Mouse (Mus musculus) myocyte (in vitro differentiated cells): ENCODE results near the gene Aars.

ENCODE experiments used
- CEBPB ChIP-seq: IDR thresholded peaks from 2 replicates; pipeline ENCODE4 v1.6.1; 2011; ENCODE audit warnings: mild to moderate bottlenecking, moderate library complexity; ENCODE audit not compliant: poor library complexity, insufficient read depth, severe bottlenecking
- MAX ChIP-seq: IDR thresholded peaks from one replicate; pipeline ENCODE4 v1.6.1; 2011; ENCODE audit warnings: low read depth, mild to moderate bottlenecking, control low read depth
- MYOD1 ChIP-seq, 3 experiments: IDR thresholded peaks; one replicate each; pipeline ENCODE4 v1.6.1; 2011; ENCODE audit warnings: control low read depth in 2 of 3, low read depth in 2 of 3, mild to moderate bottlenecking in 2 of 3, moderate library complexity in 1 of 3; ENCODE audit not compliant: insufficient read length in 2 of 3, control insufficient read depth in 1 of 3
- MYOG ChIP-seq, 3 experiments: IDR thresholded peaks; one replicate each; pipeline ENCODE4 v1.6.1; 2011; ENCODE audit warnings: control low read depth in 2 of 3, low read depth in 2 of 3, mild to moderate bottlenecking in 2 of 3; ENCODE audit not compliant: insufficient read length in 2 of 3, control insufficient read depth in 1 of 3, insufficient read depth in 1 of 3
- POLR2A ChIP-seq: IDR thresholded peaks from one replicate; pipeline ENCODE4 v1.6.1; 2011; ENCODE audit warnings: low read depth, mild to moderate bottlenecking, control low read depth, moderate library complexity; ENCODE audit not compliant: insufficient read length
- POLR2AphosphoS2 ChIP-seq: IDR thresholded peaks from one replicate; pipeline ENCODE4 v1.6.1; 2011; ENCODE audit warnings: low read depth, control low read depth; ENCODE audit not compliant: insufficient read length
- TCF12 ChIP-seq: IDR thresholded peaks from one replicate; pipeline ENCODE4 v1.6.1; 2011; ENCODE audit warnings: mild to moderate bottlenecking, control low read depth; ENCODE audit not compliant: poor library complexity, insufficient read depth, severe bottlenecking
- TCF3 ChIP-seq: IDR thresholded peaks from one replicate; pipeline ENCODE4 v1.6.1; 2011; ENCODE audit warnings: low read depth, control low read depth; ENCODE audit not compliant: insufficient read length
- USF1 ChIP-seq: IDR thresholded peaks from one replicate; pipeline ENCODE4 v1.6.1; 2011; ENCODE audit warnings: low read depth, mild to moderate bottlenecking, control low read depth, moderate library complexity

DNA sequence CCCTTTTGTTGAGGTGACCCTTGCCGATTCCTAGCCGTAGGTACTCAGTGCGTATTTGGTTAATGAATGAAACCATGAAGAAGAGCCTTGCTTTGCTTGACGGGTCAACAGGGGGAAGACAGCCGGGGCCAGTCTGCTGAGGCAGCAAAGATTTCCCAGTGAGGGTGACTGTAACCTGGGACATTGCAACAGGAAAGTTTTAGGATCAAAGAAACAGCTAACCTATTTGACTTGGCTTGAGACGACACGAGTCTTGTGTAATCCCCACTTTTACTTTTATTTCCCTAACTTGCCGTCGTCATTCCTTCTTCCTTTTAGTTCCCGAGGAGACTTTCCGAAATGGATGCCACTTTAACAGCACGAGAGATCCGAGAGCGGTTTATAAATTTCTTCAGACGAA lies 3.6 kb downstream of the Aars start:
- TF ChIP-seq TCF3 (no peak), TCF12 (no peak), POLR2A (no peak), MYOD1 (IDR thresholded peaks at IDR 0.05; ENCODE audit: control insufficient read depth in 1 of 3, insufficient read length in 2 of 3, low read depth in 2 of 3) (no peak), MYOG (IDR thresholded peaks at IDR 0.05; ENCODE audit: control insufficient read depth in 1 of 3, insufficient read depth in 1 of 3, insufficient read length in 2 of 3, low read depth in 2 of 3) (no peak), MAX (no peak), POLR2AphosphoS2 (no peak), USF1 (no peak), CEBPB (no peak)
